Mouse (Mus musculus): Measurements from ENCODE around the gene Pigk.

The Pigk gene

GRCm38 (mm10) chr3:153016355-153016754, 302.5 kb downstream of the Pigk start:
- no peak for DNase-seq

- DNase-seq, result no peak
These were observed 304.2 kb downstream of the Pigk start for GRCm38 (mm10) chr3:153018051-153018450.

DNA sequence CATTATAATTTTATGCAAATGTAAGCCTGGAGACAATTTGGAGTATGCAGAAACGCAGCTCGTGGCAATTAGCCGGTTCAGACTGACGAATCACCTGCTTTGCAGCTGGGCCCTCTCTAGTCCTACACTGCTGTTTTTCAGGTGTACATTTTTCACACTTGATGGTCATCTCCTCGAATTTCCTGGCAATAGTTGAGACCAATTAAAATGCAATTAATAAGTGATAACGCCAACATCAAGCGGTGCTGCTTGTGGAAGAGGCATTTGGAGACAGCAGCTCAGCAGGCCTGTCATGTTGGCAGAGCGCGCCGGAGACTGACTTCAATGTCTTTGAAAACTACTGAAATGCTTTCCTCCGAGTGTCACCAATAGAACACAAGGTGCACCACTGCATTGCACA, 310.1 kb downstream of the Pigk start:
- DNase-seq, result no peak

Measured in right cerebral cortex, postnatal 4 days (tissue).